Mouse (Mus musculus): ENCODE data around the gene Iars.
A peak's percentile ranks its signal among the peaks of the same experiment; 100 is the strongest.

Gene Iars

GRCm38 (mm10) chr13:49681351-49682232 is at the start of gene Iars:
Iars (plus strand) TSS chr13:49682100.
- peak; percentile 98 to 99 for DNase-seq (ENCODE audit: low spot score in 2 of 2)

GRCm38 (mm10) chr13:49639965-49640364 is 41.9 kb upstream of the Iars start:
- DNase-seq (ENCODE audit: low spot score in 2 of 2) = no peak

- no peak for DNase-seq (ENCODE audit: low spot score in 2 of 2)
Measured at GRCm38 (mm10) chr13:49642650-49643049, 39.2 kb upstream of the Iars start.

- DNase-seq (ENCODE audit: low spot score in 2 of 2) = no peak
Measured at GRCm38 (mm10) chr13:49643669-49644362, 38.1 kb upstream of the Iars start.

GRCm38 (mm10) chr13:49644731-49645529 is 37.0 kb upstream of the Iars start:
- peak in 1 of 2 experiments; percentile 12 for DNase-seq (ENCODE audit: low spot score in 2 of 2)

- no peak for DNase-seq (ENCODE audit: low spot score in 2 of 2)
Measured at GRCm38 (mm10) chr13:49646019-49646418, 35.9 kb upstream of the Iars start.

- no peak for DNase-seq (ENCODE audit: low spot score in 2 of 2)
Measured at GRCm38 (mm10) chr13:49651136-49651535, 30.8 kb upstream of the Iars start.

GRCm38 (mm10) chr13:49651781-49652351 is 30.0 kb upstream of the Iars start:
- no peak for DNase-seq (ENCODE audit: low spot score in 2 of 2)

- peak; percentile 97 to 99 for DNase-seq (ENCODE audit: low spot score in 2 of 2)
Measured at GRCm38 (mm10) chr13:49652481-49653179, 29.3 kb upstream of the Iars start, which contains the start of the genes Cenpp and Nol8. Cenpp (minus strand) TSS chr13:49652785. Nol8 (plus strand) TSS chr13:49653078.

- peak in 1 of 2 experiments; percentile 32 for DNase-seq (ENCODE audit: low spot score in 2 of 2)
Measured at GRCm38 (mm10) chr13:49653180-49653541, 28.7 kb upstream of the Iars start.

GRCm38 (mm10) chr13:49677793-49678192 is 4.1 kb upstream of the Iars start:
- no peak for DNase-seq (ENCODE audit: low spot score in 2 of 2)

- peak in 1 of 2 experiments; percentile 2 for DNase-seq (ENCODE audit: low spot score in 2 of 2)
Measured at GRCm38 (mm10) chr13:49682233-49682846, 440 bp downstream of the Iars start.

- no peak for DNase-seq (ENCODE audit: low spot score in 2 of 2)
Measured at GRCm38 (mm10) chr13:49684266-49684665, 2.4 kb downstream of the Iars start.

- DNase-seq (ENCODE audit: low spot score in 2 of 2) = no peak
Measured at GRCm38 (mm10) chr13:49691056-49691455, 9.2 kb downstream of the Iars start.

GRCm38 (mm10) chr13:49703216-49703779 is 21.4 kb downstream of the Iars start:
- no peak for DNase-seq (ENCODE audit: low spot score in 2 of 2)

GRCm38 (mm10) chr13:49706032-49706690 is 24.3 kb downstream of the Iars start:
- DNase-seq (ENCODE audit: low spot score in 2 of 2) = no peak

GRCm38 (mm10) chr13:49708311-49708710 is 26.4 kb downstream of the Iars start:
- DNase-seq (ENCODE audit: low spot score in 2 of 2) = no peak

GRCm38 (mm10) chr13:49712047-49712721 is 30.3 kb downstream of the Iars start:
- no peak for DNase-seq (ENCODE audit: low spot score in 2 of 2)

GRCm38 (mm10) chr13:49719310-49719709 is 37.4 kb downstream of the Iars start:
- no peak for DNase-seq (ENCODE audit: low spot score in 2 of 2)

Measured in heart, adult 9 months (tissue).